Mouse (Mus musculus) layer of hippocampus, adult 8-10 months (tissue): ENCODE measurements around the gene Rp9. TPM values are rescaled to one million over a fixed set of nuclear protein-coding genes. Genes with fewer than 3 reads are reported as not detected.
A peak's percentile ranks its signal among the peaks of the same experiment; 100 is the strongest.
"Not testable (repeated sequence)": the region's sequence is repeated elsewhere in the genome, so short reads cannot be mapped to it uniquely, and the experiment has no call there.

Experiments
- DNase-seq, 2 experiments: peaks; one replicate each; pipeline ENCODE4 v3.0.0; 2022; ENCODE audit warnings: low spot score in 2 of 2
- total RNA-seq, 4 experiments: library from RNA; stranded (reverse); gene quantifications; 2 replicates each; pipeline ENCODE4 v1.2.4; 2022

Rp9 gene
- total RNA-seq, 4 experiments from 2014 or later: 31.6 to 41.5 (median 34.7) TPM

GRCm38 (mm10) chr9:22461946-22462345, 7.6 kb downstream of the Rp9 start:
- peak; percentile 61 for DNase-seq

- DNase-seq: no peak
Observed at GRCm38 (mm10) chr9:22457142-22457835, 12.3 kb downstream of the Rp9 start.

DNA sequence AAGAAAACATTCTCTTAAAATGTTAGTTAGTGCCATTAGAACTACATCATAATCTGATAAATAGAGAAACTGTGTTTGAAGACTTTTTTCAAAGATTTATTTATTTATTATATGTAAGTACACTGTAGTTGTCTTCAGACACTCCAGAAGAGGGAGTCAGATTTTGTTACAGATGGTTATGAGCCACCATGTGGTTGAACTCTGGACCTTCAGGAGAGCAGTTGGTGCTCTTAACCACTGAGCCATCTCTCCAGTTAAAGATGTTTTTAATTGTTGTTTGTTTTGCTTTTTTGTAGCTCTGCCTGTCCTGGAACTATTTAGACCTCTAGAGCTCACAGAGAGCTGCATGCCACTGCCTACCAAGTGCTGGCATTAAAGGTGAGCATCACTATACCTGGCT, 14.5 kb downstream of the Rp9 start:
- DNase-seq: no peak

DNA sequence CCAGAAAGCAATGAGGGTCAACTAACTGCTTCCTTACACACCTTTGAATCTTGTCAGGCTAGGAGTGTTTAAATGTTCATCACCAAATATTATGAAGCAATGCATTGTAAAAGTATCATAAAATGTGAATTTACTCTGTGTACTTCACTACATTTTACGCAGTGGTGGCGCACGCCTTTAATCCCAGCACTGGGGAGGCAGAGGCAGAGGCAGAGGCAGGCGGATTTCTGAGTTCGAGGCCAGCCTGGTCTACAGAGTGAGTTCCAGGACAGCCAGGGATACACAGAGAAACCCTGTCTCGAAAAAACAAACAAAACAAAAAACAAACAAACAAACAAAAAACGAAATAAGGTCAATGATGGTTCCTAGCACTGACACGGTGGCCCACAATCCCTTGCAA, 15.6 kb downstream of the Rp9 start, which contains the start of gene Gm17545:
TSS of gene Gm17545 (plus strand) at position 301 of the 400 bp plus-strand sequence.
- DNase-seq: not testable (repeated sequence)

DNA sequence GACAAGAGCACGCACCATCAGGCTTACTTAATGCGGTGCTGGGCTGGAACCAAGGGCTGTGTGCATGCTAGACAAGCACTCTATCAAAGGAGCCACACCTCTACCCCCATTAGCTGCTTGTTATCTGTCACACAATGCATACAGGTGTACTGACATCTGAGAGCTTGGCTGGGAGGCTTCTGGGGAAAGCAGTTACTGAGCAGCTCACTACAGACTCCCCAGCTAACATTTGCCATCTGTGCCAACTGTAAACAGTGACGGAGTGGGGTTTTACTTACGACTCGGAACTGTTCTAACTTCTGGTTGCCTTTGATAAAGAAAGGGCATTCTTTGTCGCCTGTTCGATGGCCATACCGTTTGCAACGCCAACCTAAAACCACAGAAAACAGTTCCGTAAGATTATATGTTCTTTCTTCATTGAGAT, 16.0 kb downstream of the Rp9 start:
- no peak for DNase-seq

DNA sequence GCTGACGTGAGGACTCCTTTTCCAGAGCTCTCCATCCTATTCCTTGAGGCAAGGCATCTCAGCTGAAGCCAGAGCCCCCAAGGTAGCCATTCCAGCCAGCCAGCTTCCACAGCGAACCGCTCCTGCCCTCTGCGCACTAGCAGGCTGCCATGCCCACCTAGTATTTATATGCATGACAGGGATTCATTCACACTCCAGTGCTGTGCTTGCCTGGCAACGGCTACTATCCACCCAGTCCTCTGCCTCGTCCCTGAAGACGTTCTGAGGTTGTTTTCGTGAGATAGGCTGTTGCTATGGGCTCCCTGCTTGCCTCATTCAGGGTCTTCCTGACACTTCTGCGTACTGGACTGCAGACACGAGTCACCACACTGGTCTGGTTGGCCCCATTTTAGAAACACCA, 16.8 kb downstream of the Rp9 start:
- no peak for DNase-seq

- DNase-seq: no peak
Observed at GRCm38 (mm10) chr9:22449209-22449608, 20.3 kb downstream of the Rp9 start.

DNA sequence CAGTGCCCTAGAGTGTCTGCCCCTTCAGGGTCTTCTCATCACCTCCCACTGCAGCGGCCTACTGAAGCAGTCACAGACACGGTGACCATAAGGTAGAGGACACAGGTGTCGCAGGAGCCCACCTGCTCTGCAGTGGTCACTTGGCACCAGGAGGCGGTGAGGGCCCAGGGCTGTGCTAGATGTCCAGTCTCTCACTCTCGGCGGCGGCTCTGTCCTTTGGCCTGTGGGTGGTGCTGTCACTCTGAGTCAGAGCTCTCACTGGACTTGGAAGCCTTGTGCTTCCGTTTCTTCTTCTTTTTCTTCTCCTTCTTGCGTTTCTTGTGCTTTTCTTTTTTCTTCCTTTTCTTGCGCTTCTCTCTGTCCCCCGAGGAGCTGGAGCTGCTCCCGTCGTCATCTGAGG, 21.1 kb downstream of the Rp9 start:
- DNase-seq: no peak

DNA sequence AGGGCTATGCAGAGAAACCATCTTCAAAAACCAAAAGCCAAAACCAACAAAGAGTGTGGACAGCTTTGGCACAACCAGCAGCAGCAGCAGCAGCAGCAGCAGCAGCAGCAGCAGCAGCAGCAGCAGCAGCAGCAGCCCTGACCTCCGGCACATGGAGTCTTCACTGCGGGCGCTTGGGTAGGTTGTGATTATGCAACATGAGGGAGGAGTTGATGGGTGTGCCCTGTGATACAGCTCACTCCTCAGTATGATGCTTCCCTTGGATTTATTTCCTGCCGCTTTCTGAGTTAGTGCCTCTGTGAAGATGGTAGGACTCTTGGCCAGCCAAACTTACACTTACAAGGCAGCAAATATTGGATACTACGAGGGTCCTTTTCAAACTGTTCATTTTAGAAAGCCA, 22.3 kb downstream of the Rp9 start:
- no peak for DNase-seq

GRCm38 (mm10) chr9:22445123-22445522, 24.4 kb downstream of the Rp9 start:
- DNase-seq: no peak

DNA sequence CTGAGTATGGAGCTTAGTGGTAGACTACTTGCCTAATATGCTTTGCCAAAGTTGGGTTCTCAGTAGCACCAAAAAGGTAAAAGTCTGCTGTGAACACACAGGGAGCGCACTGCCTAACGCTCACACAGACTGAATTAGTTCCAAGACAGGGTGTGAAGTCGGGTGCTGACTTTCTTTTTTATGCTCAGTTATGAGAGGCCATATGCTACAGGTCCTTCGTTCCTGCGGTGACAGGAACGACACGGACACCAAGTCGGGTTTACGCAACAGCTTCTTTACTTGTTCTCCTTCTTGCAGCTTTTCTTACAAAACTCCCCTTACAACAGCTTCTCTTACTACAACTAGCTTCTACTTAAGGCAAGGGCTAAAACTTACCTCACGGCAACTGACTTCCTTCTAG, 26.4 kb downstream of the Rp9 start:
- DNase-seq: no peak

DNA sequence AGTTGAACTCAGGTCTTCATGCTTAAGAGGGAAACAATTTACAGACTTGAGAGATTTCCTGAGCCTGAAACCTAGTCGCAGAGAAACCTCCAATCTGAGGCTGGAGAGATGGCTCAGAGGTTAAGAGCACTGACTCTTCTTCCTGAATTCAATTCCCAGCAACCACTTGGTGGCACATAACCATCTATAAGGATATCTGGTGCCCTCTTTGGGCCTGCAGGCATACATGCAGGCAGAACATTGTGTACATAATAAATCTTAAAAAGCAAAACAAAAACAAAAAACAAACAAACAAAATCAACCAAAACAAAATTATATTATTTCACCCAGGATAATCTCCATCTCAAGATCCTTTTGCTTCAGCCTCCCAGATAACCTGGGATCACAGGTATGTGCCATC, 30.7 kb downstream of the Rp9 start:
- no peak for DNase-seq

GRCm38 (mm10) chr9:22434101-22434500, 35.4 kb downstream of the Rp9 start:
- DNase-seq: no peak

- no peak for DNase-seq
Observed at GRCm38 (mm10) chr9:22433221-22433620, 36.3 kb downstream of the Rp9 start.

DNA sequence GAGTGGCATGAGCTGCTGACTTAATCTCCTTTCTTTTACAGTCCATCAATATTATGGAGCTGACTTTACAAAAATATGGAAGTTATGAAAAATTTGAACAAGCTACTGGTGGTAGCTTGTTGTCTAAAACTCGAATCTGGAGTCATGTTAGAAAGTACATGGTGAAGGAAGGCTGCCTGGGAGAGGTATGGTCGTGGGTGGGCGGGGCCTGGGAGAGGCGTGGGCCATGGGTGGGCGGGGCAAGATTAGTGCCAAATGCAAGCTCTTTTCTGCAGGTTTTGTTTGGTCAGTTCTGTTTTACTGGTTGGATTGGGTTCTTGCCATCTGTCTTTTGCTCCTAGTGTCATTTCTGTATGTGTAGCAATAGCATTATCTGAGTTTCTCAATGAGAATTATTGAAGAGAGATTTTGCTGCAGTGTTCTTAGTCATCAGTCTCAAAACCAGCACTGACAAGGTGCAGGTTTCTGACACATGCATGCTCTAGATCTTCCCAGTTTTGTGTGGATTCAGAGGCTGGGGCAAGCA, 39.2 kb downstream of the Rp9 start:
- DNase-seq: no peak

DNA sequence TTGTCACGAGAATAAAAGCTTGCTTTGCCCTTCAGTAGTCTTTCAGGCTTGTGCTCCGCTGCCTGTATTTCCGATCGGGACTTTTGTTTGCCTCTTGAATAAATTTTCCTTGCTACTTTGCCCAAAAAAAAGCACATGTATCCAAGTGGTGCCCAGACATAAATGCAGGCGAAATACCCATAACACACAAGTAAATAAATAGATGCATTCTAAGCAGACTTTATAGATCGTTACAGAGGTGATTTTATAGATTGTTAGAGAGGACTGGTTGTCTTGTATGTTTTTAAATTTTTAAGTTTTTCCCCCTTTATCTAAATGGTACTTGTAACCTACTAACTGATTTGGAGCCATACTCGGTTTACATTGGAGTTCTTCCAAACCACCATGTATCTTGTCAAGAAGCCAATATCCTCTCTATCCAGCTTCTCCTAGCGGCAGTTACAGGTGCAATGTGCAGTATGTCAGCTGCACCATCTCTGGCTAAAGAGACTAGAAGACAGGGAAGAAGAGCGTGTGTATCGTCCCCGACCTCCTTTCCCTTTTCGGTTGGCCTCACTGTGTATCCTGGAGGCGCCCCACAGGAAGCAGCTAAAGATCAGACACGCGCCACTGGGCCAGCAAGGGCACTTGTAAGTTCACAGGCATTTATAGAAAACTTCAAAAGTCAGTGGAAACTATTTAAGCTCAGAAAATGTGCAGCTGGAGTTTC, 39.9 kb downstream of the Rp9 start:
- no peak for DNase-seq

DNA sequence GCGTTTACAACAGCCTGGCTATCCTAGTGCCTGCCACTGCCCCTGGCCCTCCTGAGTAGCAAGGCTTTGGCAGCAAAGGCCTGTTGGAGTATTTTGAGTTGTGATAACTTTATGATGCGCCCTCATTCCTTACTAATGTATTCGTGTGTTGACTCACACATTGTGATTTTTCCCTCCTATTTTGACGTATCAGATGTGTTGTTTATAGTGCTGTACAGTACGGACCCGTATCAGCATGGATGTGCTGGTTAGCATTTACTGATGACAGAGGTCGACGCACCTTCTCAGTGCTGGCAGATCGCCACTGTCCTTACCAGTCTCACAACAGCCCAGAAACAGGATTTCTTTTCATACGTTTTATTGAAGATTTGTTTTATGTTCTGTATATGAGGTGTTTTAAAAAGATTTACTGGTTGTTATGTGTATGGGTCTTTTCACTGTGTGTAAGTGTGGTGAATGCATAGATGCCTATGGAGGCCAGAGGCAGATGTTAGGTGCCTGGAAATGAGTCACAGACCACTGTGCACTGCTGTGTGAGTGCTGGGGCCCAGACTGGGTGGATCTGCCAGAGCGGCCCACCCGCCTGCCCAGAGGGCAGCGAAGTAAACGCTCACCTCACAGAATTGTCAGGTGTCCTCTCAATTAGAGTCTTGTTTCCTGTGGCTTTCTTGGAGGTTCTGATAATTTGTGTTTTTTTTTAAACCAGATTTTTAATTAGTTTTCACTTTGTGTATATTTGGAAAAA, 40.7 kb downstream of the Rp9 start:
- DNase-seq: no peak

DNA sequence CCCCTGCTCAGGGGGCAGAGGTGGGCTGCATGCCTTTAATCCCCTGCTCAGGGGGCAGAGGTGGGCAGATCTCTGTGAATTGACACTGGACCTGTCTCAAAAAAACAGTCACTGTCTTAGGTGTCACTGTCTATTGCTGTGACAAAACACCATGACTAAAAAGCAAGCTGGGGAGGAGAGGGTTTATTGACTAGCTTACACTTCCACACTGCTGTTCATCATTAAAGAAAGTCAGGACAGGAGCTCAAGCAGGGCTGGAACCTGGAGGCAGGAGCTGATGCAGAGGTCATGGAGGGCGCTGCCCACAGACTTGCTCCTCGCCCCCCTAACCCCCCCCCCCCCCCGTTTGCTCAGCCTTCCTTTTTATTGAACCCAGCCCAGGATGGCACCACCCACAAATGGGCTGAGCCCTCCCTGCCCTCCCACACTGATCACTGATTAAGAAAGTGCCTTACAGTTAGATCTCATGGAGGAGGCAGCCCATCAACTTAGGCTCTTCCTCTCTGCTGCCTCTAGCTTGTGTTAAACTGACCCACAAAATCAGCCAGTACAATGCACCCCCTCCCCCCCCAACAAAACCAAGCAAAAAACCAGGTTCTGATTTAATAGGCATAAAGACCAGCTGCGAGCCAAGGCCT, 41.4 kb downstream of the Rp9 start:
- DNase-seq: no peak

DNA sequence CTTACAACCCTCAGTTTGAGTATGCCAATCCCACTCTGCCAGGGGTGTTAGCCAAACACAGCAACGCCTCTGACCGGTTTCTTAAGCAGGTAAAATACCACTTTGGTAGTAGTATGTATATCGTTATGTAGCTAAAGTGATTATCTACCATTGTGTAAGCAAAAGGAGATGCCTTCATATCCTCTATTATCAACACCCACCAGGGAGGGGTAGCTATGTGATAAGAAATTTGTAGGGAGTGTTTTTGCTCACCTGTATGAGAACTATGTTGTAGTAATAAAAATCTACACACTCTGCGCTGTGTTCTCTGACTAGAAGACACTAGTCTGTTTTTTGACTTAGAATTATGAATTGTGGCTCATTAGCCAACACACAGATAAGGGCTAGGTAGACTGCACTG, 44.8 kb downstream of the Rp9 start:
- DNase-seq: no peak

DNA sequence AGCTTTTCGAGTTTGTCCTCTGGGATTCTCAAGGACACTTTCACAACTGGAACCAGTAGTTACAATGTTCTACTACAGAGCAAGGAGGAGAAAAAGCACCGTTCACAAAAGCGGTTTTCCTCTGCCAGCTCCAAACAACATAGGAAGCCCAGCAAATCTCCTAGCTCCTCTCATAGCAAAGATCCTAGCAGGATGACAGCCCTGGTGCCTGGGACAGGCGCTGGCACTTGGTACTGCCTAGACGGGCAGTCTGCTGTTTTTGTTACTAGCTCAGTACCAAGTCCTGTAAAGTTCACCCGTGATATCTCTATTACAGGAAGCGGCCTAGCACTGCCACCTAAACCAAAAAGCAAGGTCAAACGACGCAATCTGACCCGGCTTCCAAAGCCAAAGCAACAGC, 45.3 kb downstream of the Rp9 start:
- no peak for DNase-seq

GRCm38 (mm10) chr9:22423507-22423906, 46.0 kb downstream of the Rp9 start:
- DNase-seq: no peak

DNA sequence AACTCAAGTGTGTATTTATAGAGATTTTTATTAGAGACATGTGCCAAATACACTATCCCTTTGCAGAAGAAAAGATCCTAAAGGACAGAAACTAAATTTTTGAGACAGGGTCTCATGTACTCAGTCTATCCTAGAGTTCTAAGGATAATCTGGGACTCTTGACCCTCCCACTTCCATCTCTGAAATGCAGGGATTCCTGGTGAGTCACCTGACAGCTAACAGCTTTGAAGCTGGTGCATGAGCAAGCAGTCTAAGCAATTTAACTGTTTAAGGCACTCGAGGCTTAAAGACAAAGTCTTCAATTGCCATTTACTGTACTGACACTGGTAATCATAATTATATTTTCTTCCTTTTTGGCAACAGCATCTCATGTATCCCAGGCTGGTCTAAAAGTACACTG, 47.0 kb downstream of the Rp9 start:
- no peak for DNase-seq
